Mouse (Mus musculus): ENCODE results near the gene Gfod1.

Gfod1 gene

DNA sequence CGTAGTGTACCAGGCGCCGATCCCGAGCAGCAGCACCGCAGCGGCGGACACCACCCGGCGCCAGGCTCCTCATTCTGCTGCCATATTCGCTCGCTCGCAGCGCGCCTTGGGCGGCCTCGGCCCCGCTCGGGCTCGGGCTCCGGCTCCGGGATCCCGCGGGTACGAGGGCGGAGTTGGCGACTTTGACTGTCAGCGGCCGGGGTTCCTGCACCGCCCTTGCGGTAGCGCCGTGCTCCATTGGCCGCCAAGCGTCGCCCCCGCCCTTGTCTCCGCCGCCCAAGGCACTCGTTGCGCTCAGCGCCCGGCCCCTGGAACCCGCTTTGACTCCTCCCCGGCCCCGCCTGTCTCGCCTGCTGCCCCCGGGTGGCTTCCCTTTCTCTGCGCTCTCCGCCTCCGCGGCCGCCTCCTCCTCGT is at the start of gene Gfod1:
Gene Gfod1 (minus strand): TSS at position 155 of the 414 bp plus-strand sequence.
- peak; percentile 95 for DNase-seq

DNA sequence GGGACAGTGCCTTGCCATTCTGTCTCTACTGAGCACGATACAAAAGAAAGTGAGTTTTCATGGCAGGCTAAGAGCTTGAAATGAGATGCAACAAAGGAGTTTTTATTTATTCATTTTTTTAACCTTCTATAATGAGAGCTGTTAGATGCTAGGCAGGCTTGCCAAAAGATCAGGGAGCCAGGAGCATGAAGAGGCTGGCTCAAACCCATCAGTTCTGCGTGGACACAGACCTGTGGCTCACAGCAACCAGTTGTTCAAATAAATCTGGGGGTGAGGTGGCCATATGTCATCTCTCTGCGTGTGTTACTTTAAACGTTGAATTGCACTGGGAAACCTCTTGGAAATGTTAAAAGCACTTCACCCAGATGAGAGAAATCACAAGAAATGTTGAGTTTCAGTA is 49.4 kb upstream of the Gfod1 start:
- no peak for DNase-seq

DNA sequence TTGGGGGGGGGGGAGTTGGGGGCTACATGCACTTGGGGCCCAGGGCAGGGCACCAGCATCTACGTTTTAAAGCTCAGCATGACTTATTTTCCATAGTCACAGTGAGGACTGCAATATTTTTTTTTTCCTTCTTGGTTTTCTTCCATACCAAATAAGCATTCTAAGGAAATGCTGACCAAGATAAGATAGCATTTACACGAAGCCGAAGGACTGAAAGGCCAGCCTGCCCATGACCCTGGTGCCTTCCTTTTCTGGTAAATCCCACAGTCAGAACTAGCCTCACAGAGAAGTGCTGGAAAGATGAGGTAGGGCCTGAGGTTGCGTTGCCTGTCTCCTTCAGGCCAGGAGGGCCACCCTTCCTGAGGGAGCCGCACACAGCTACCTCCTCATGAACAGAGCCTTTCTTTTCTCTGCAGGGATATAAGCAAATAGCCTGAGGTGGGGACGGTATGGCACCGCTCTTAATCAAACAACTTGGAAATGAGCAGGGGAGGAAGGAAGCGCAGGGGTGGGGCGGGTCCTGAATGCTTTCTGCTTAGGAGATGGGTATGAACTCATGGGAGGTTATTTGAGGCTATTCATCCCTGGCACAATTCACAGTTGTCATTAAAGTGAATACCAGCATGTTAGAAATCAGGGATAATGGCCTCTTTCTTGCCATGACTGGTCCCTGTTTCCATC is 46.7 kb upstream of the Gfod1 start:
- no peak for DNase-seq

DNA sequence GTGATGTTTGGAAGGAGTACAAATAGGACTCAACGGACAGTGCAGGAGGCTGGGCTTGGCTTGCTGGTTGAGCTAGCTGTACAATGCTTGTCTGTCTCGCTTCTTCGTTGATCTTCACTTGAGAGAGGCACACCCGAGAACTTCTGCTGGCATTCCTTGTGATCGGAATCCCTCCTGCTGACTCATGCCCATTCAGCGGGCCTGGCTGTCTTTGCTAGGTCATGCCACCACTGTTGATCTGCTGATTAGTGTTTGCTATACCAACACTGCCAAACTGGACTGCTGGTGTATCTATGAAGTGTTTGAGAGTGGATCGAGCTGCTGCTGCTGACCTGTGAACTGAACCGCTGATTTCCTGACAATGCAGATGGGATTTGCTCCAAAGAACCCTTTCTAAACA is 45.4 kb upstream of the Gfod1 start:
- DNase-seq: no peak

DNA sequence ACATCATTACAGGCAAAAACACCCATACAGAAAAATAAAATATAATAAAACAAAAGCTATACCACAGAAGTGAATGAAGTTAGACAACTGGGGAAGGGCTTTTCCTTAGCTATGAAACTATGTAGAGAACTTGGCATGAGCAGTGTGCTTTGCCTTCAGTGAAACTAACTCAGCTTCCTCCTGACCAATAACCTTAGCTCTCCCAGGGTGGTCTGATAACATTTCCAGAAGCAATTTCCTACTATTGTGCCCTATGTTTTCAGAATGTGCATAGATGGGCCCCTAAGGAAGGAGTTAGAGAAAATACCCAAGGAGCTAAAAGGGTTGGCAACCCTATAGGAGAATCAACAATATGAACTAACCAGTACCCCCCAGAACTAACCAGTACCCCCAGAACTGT is 42.9 kb upstream of the Gfod1 start:
- no peak for DNase-seq

DNA sequence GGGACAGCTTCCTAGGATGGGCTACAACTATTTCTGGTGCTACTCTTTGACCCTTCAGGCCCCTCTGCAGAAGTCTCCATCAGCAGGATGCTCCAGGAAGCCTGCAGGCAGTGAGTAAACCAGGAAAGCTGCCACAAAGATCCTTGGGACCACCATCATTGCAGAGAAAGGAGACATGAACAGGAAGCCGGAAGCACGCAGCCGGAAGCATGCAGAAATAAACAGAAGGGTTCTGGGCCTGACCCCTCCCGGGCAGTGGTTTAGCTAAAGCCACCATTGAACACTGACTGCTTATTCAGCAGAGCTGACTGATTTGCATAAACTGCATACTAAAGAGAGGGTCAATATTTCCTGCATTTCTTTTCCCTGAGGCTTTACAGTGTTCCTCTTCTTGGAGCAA is 34.7 kb upstream of the Gfod1 start:
- DNase-seq: no peak

DNA sequence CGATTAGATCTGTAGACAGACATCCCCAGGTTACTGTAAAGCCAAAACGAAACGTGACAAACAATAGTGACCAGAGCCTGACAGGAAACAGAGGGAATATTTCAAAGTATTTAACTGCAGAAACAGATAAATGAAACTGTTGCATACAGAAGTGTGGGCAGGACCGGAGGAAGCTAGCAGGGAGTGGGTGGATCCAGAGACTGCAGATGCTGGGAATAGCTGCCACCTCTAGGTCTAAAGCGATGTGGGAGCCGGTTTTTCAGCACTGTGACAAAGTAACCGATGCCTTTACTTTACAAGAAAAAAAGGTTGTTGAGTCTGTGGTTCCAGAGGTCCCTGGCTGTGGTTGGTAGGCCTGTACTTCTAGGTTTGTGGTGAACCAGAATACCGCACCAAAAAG is 34.0 kb upstream of the Gfod1 start:
- DNase-seq: no peak

DNA sequence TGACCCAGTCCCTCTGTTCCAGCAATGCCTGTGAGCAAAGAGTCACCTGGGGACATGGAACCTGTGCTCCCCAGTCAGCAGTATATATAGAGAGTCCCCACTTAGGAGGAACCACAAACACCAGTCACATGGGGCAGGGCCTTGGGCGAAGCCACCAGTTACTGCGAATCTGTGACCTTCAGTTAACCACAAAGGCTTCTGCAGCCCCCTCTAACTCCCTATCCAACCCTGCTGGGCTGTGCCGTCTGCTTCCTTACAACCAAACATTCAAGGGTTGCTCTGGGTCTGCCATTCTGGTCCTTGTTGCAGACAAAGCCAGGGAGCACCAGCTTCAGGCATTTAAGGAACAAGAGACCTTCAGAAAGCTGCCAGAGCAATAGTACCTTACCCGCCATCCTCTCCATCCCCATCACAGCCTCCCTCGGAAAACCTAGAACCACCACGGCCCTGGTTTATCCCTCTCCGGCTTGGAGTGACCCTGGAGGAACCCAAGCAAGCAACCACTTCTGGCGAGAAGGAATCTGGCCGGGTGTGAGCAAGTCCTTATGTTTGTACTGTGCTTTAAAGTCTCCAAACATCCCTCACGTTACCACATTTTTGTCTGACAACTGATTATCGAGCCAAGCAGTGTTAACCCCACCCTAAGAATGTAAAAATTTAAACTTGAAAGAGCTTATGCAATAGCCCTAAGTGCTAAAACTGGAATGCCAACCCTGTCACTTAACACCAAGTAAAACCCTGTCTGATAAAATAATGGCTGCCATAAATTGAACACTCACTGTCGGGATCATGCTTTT is 32.7 kb upstream of the Gfod1 start:
- DNase-seq: no peak

DNA sequence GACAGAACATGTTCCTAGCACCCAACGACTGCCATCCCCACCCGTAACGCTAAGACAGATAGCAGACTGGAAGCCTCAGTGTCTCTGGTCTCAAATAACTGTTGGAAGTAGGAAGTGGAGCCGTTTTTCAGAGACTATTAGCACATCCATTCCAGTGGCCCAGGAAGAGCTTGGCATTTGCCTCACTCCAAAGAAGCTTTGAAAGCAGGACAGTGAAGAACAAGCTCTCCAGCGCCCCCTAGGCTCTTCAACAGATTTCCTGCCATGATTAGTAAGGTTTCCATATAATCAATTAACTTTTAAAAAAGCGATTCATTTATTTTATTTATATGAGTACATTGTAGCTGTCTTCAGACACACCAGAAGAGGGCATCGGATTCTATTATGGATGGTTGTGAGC is 28.6 kb upstream of the Gfod1 start:
- DNase-seq: no peak

DNA sequence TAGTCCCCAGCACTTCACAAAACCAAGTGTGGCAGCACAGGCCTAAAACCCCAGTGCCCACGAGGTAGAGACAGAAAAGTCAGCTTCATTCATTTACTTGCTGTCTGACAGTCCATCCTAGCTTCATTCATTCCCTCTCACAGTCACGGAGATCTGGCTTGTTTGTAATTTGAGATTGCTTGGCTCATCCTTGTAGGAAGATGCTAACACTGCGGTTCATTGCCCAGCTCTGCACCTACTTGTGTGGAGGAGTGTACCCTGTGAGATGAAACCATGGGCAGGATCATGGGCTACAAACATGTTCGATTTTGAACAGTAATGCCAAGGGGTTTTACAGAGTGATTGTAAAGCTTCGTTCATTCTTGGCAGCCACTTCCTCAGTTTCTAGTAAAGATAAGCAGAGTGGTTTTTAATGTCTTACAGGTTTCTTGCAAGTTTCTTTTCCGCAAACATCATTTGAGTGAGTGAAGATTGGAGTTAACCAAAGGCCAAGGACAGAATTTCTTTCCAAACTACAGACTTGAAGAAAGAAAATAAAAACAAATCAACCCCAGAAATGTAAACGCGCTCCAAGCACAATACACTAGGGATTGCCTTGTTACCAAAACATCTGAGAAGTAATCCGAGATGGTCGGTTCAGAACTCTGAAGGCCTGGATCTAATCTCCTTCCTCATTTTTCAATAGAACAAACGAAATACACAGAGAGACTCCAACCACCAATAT is 27.9 kb upstream of the Gfod1 start:
- DNase-seq: no peak

DNA sequence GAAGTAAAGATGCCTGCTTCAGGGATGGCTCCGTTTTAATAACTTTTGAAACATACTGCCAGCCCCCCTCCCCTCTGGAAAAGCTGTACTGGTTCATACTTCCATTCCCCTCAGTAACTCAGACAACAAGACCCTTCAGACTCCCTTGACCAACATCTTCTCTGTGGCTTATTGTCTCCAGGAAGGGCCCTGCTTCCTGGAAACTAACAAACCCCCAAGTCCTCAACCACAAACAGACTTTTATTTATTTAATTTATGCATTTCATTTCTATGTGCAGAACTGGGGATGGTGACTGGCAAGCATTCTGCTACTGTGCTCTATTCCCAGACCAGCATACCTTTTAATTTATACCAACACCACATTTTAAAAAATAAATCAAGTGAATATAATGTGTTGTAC is 21.5 kb upstream of the Gfod1 start:
- no peak for DNase-seq

DNA sequence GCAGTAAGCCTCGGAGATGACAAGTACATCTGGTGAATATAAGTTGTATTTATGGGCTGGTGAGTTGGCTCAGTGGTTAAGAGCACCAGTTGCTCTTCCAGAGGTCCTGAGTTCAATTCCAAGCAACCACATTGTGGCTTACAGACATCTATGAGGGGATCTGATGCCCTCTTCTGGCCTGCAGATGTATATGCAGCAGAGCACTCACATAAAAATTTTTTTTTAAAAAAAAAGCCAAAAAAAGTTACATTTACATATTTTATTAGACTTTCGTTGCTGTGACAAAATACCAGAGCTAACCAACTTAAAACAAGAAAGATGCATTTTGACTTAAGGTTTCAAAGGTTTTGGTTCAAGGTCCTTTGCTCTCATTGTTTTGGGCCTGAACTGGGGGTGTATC is 17.5 kb upstream of the Gfod1 start:
- DNase-seq: no peak

DNA sequence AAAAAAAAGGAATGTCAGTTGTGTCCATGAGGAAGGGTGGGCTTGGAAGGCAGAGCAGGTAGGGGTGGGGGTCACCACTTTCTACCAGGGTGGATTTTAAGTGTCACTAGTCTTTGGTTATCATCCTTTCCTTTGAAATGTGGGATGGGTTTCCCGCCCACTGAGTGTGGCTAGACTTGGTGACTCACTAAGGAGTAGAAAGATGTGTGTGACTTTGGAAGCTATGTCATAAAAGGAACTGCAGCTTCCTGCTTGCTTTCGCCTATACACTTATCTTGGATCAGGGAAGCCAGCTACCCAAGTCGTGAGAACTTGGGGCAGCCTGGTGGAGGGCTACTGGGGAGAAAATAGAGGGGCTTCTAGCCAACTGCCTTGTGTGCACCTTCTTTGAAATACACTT is 15.4 kb upstream of the Gfod1 start:
- no peak for DNase-seq

DNA sequence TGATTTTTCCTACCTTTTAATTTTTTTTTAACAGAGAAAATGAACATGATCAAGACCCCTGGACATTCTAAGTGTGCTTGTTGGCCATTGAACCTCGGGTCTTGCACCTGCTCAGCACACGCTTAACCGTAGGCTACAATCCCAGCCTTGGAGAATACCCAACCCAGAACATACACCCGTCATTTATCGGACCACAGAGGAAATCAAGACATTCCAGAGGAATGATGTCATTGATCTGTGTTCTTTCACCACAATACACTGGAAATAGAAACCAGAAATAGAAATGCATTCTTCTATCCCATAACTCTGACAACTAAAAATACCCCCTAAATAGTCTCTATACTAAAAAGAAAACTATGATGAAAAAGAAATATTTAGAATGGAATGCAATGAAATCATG is 13.4 kb upstream of the Gfod1 start:
- DNase-seq: no peak

DNA sequence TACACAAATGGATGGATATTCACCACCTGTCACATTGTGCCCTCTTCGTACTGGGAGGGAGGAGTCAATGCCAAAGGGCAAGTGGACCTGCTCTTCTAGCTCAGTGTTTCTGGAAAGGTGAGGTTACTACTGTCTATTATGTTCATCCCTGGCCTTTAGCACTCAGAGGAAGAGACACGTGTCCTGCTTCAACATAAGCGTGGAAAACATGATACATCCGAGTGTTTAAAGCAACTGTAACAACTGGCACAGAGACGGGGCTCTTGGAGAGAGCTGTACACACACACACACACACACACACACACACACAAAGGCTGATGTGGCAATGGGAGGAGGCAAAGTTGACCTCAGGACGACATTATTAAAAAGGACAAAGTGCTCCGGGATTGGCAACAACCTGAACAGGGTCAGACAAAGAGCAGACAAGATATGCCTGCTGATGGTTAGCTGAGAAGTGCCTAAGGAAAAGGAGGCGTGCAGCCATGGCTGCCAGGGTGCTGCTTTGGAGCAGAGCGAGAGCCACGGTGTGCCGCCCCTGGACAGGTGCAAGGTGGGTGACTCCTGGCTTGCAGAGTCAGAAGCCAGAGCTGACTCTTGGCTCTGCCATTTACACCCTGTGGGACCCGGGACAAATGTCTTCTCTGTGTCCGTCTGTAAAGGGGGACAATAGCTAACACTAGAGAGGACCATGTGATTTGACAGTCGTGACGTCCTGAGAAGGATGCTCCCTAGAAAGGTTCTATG is 1.4 kb upstream of the Gfod1 start:
- DNase-seq: no peak

DNA sequence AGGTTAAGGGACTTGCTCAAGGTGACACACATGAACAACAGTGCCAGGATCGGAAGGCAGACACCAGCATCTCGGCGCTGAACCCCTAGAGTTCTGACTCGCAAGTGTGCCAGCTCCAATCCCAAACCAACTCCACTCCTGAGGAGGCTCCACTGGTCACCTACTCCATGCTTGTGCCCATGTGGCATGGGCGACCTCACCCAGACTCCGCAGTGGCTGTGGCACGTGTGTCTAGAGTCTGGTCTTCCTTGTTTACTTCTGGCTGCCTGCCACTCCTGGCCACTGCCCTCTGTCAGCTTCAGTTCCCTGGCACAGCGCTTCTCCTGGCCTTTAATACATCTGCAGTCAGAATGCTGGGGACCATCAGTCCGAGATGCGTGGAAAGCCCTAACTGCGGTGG is 728 bp upstream of the Gfod1 start:
- no peak for DNase-seq

DNA sequence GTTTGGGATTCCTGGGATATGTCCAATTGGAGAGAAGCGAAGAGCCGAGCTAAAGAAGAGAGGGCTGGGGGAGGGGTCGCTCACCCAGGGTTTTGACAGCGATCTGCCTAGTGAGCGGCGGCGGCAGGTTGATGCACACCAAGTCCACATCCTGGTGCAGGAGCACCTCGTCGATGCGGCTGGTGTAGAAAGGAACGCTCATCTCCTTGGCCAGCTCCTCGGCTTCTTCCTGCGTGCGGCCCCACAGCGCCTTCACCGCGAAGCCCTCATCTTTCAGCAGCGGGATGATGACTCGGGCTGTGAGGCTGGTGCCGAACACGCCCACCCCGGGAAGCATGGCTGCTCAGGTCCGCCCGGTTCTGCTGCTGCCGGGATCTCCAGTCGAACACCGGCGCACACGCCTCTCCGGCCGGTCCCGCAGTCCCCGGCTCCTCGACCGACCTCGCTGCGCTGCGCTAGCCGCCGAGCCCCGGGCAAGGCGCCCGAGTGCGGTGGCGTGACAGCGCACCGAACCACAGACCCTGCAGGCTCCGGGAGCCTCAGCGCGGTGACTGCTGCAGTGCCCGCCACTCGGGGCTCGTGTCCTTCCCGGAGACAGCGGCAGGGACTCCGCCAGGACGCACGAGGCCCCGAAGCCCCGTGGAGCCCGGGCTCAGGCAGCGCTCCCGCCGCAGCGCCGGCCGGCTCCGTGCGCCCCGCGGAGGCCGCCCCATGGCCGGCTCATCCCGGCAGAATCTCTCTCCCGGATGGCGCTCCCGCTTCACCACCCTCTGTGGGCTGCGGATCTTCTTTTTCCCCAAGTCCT is 609 bp downstream of the Gfod1 start:
- DNase-seq: peak; percentile 63

DNA sequence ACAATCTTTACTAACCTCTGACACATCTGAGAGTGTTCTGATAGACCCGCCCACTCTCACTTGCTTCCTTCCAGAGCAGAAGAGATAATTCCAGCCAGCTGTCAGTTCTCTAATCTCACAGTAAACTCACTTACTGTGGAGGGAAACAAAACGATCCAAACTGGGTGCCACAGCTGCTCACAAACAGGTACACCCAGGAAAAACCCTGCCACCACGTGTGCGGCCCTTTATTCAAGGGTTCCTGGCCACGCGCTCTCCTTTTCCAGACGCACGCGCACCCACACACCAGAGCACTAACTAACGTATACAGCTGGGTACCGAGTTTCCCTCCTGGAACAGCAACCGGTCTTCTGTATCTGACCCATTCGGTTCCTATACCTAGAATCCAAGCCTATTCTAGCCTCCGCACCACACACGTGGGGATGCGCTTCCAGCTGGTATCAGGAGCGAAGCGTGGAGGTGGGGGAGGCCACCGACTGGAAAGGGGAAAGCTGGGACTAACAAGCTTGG is 1.3 kb downstream of the Gfod1 start:
- no peak for DNase-seq

DNA sequence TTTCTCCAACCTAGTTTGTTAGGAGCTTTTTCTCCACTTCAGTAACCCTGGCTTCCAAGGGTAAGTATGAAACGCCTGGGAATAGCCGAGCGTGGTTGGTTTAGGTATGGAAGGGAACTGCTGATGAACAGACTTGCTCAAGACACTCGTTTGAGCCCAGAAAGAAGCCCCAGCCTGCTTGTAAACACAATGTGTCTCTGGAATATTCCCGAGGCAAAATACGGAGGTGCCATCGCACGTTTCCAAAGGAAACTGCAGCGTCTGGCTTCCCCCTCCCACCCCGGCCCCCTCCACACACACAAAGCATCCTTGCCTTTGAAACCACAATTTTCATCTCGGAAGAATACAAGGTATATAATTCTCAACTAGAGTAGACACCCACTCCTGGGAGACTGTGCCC is 1.7 kb downstream of the Gfod1 start:
- DNase-seq: no peak

DNA sequence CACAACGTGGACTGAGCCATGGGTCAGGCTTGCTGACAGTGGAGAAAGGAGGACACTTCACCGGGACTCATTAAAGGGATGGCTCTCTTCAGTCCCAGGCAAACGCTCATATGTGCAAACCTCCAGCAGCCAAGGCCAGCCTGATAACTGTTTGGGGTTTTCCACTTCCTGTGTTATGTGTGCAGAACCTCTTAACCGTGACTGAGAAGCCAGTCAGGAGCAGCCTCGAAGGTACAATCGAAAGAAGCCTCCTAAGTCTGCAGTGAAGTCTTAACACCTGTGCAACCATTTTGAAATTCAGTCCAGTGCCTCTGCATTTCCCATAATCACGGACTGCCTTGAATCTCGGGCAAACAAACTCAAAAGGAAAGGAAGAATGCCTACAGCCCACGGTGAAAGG is 3.1 kb downstream of the Gfod1 start:
- DNase-seq: no peak

DNA sequence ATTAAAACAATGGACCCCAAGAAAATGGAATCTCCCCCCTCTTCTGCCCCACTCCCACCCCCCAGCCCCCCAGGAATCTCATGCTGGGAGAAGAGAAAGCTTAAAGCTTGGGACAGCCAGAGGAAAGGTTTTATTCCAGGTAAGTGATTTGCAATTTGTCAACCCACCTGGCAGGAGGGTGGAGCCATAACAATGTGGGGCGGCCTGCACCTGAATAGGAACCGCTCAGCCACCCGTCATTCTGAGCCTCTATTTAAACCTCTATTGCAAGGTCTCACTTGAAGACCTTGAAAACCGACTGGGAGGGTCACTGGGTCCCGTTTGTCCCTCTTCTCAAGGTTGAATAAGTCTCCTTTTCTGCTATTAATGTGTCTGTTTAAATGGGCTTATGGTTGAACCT is 3.6 kb downstream of the Gfod1 start:
- DNase-seq: no peak

DNA sequence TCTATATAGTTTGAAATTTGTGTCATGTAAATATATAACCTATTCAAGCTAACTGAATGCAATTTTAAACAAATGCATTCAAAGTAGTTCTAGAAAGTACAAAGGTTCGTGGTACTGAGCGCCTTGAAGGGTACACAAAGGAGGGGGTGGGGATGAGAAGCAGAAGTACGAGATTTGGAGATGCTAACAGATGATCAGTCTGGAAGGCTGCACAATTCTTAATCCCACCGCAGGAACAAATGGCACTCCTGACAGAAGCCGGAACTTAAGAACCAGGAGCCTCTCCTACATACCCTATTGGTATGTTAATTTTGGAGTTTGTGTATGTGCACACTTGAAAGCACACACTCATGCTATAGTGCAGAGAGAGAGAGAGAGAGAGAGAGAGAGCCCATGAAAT is 4.8 kb downstream of the Gfod1 start:
- DNase-seq: no peak

All from right cerebral cortex, postnatal 25 days (tissue).